Mouse (Mus musculus): ENCODE measurements around the gene Mrap. TPM values are rescaled to one million over a fixed set of nuclear protein-coding genes. Genes with fewer than 3 reads are reported as not detected.

Mrap gene
- polyA plus RNA-seq, 1 experiment from 2014 or later: not detected

DNA sequence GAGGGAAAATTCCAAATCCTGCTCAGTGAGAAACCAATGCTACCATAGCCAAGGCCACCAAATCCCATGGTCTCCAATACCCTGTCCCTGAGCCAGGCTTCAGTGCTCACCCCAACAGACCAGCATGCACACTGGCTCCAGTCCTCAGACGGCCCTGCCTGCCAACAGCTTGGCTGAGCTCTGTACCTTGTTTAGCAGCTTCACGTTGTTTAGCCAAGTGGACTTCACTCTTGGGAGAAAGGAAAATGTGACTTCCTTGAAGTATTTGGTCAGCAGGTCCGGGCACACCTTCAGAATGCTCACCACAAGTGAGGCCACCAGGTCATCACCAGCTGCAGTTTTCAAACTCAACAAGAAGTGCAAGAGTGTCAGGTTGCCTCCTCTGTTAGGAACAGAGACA, 54.5 kb downstream of the Mrap start:
- no peak overlapping the region for H3K4me2 ChIP-seq
- no peaks in the 10 kb centered on the region for H3K27me3 ChIP-seq
- H3K4me1 ChIP-seq: no peaks in the 10 kb centered on the region
- H3K27ac ChIP-seq: no peak overlapping the region
- H3K9ac ChIP-seq: no peak overlapping the region
- no peak for ATAC-seq
- no peak overlapping the region for H3K4me3 ChIP-seq
- 90% methylated on average over 3 of the region's 3 CpGs for WGBS
- peaks cover 99% of the 10 kb centered on the region for H3K36me3 ChIP-seq (ENCODE audit: poor library complexity, severe bottlenecking)
- H3K9me3 ChIP-seq (replicated peaks): no peaks in the 10 kb centered on the region

DNA sequence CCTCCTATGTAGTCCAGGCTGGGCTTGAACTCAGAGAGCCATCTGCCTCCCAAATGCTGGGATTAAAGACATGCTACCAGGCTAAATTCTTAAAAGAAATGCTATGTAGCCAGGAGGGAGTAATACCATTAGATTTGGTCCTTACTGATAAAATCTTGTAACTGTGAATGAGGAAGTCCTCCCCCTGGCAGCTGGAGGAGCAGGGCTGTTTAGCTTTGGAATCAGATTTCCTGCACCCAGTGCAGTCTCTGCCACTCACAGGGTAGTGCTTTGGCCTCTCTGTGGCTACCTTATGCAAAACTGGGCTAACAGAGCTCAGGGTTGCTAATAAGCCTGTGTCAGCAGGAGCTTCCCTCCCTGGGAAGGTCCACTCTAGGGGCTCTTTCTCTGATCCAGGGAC, 56.7 kb downstream of the Mrap start:
- Histone ChIP-seq H3K4me3 (no peak overlapping the region), H3K9ac (no peak overlapping the region), H3K36me3 (ENCODE audit: poor library complexity, severe bottlenecking) (peaks cover 98% of the 10 kb centered on the region), H3K4me1 (no peaks in the 10 kb centered on the region), H3K27me3 (no peaks in the 10 kb centered on the region), H3K9me3 (replicated peaks) (no peaks in the 10 kb centered on the region), H3K27ac (no peak overlapping the region), H3K4me2 (no peak overlapping the region)
- no peak for ATAC-seq

DNA sequence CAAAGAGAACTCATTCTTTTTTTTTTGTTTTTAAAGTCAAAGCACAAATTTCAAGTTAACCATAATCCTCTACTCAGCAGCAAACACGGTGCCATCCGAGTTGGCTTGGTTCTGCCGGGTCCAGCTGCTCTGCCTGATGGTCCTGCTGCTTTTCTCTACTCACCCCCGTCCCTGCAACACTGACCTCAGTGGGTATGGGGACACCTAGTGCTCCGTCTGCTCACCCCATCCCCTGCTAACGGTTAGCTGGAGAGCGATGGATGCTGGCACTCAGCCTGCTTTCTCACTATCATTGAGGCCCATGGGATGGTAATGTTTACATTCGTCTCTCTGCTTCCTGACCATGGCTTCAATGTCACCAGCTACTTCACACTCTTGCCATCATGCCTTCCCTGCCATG, 60.4 kb downstream of the Mrap start:
- Histone ChIP-seq H3K4me3 (no peak overlapping the region), H3K9ac (no peak overlapping the region), H3K9me3 (replicated peaks) (no peaks in the 10 kb centered on the region), H3K4me2 (no peak overlapping the region), H3K27me3 (no peaks in the 10 kb centered on the region), H3K27ac (no peak overlapping the region), H3K36me3 (ENCODE audit: poor library complexity, severe bottlenecking) (peaks cover 90% of the 10 kb centered on the region), H3K4me1 (no peaks in the 10 kb centered on the region)
- ATAC-seq: no peak
- WGBS: 90% methylated on average over 8 of the region's 8 CpGs

DNA sequence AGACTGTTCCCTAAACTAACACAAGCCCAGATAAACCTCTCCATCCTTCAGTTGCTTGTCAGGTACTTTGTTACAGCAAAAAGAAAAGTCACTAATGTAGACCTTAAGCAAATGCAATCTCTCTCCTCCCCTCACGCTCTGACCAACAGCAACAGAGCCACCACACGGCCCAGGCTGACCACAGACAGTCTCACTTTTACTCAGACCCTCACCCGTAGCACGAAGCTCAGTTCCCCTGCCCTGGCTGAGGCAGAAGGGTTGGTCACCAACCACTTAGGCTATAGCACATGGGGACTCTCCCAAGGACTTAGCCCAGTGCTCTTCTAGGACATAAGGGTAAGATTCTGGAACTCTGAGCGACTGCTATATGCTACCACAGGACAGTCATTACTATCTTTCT, 60.8 kb downstream of the Mrap start:
- Histone ChIP-seq H3K27me3 (no peaks in the 10 kb centered on the region), H3K4me1 (no peaks in the 10 kb centered on the region), H3K4me3 (no peak overlapping the region), H3K9me3 (replicated peaks) (no peaks in the 10 kb centered on the region), H3K4me2 (no peak overlapping the region), H3K27ac (no peak overlapping the region), H3K36me3 (ENCODE audit: poor library complexity, severe bottlenecking) (peaks cover 89% of the 10 kb centered on the region), H3K9ac (no peak overlapping the region)
- 95% methylated on average over 5 of the region's 5 CpGs for WGBS
- ATAC-seq: no peak

Other genes with a start within 250 kb of the Mrap start
- 73.6 and 75.1 TPM in 2 replicates for gene Mis18a, start 10.8 kb upstream of the Mrap start, polyA plus RNA-seq (2015; fragmentation: Nextera tagmentation; extraction: Ambion mirVana)
- gene Urb1, start 72.2 kb downstream of the Mrap start, polyA plus RNA-seq (2015; fragmentation: Nextera tagmentation; extraction: Ambion mirVana): 8.8 and 9.7 TPM in 2 replicates
- 4.3 and 5.2 TPM in 2 replicates for gene Eva1c, start 88.5 kb downstream of the Mrap start, polyA plus RNA-seq (2015; fragmentation: Nextera tagmentation; extraction: Ambion mirVana)
- 49.1 and 50.0 TPM in 2 replicates for gene Cfap298, start 196.9 kb downstream of the Mrap start, polyA plus RNA-seq (2015; fragmentation: Nextera tagmentation; extraction: Ambion mirVana)

All from forebrain, embryonic 13.5 days (tissue).